Mouse (Mus musculus) lung, postnatal 0 days (tissue): Measurements from ENCODE around the gene Dock4.

Source experiments
- CTCF ChIP-seq: IDR thresholded peaks from 2 replicates; pipeline ENCODE4 v1.5.1; 2016; ENCODE audit warnings: antibody characterized with exemption, mild to moderate bottlenecking
- EP300 ChIP-seq: IDR thresholded peaks from 2 replicates; pipeline ENCODE4 v1.6.1; 2016; ENCODE audit warnings: antibody characterized with exemption, mild to moderate bottlenecking, control low read depth

DNA sequence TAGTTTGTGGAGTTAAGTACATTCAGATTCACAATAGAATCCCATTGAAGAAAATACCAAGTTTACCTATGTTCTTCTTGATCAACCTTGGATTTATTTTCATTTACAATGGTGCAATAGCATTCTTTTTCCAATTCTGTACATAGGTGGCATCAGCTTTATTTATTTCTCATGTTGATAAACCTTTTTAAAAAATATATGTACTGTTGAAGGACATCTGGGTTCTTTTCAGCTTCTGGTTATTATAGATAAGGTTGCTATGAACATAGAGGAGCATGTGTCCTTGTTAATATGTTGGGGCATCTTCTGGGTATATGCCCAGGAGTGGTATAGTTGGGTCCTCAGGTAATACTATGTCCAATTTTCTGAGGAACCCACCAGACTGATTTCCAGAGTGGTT is 445.4 kb downstream of the Dock4 start:
- TF ChIP-seq EP300 (no peak), CTCF (no peak)
